Mouse (Mus musculus): ENCODE results near the gene Sdc4.

DNA sequence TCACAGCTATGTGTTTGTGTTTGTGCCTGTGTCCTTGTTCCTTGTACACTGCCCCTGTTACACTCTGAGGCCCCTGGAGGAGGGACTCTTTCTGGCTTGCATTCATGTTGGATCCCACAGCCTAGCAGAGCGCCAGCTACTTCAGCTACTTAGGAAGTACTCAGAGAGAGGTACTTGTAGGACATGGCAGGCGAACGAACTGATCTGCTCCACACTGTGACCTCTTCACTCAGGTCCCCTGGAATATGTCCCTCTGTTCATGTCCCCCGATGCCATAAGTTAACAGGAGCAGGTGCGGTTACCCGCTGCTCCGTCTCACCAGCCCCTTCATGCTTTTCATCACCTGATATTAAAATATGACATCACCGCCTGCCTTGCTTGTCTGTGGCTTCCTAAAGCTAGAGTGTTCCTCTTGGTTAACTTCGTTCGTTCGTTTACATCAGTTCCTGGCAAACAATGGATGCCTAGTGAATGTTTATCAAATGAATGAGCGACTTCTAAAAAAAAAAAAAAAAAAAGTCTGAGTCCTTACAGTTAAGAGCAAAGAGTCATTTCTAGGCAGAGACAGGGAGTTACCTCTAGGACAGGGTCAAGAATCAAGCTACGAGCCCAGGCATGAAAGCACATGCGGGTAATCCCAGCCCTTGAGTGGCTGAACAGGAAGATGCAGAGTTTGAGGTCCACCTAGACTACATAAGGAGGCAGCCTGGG is 9.5 kb upstream of the Sdc4 start:
- TF ChIP-seq CTCF (conservative IDR thresholded peaks at IDR 0.05; ENCODE audit: low read length) (no peak), NANOG (IDR thresholded peaks at IDR 0.05; ENCODE audit: borderline replicate concordance, low read length) (no peak)
